Mouse (Mus musculus): Measurements from ENCODE around the gene Dppa3. TPM values are rescaled to one million over a fixed set of nuclear protein-coding genes. Genes with fewer than 3 reads are reported as not detected.
"Not testable (repeated sequence)": the region's sequence is repeated elsewhere in the genome, so short reads cannot be mapped to it uniquely, and the experiment has no call there.

The Dppa3 gene
- polyA plus RNA-seq, 1 experiment = 0.17 TPM

DNA sequence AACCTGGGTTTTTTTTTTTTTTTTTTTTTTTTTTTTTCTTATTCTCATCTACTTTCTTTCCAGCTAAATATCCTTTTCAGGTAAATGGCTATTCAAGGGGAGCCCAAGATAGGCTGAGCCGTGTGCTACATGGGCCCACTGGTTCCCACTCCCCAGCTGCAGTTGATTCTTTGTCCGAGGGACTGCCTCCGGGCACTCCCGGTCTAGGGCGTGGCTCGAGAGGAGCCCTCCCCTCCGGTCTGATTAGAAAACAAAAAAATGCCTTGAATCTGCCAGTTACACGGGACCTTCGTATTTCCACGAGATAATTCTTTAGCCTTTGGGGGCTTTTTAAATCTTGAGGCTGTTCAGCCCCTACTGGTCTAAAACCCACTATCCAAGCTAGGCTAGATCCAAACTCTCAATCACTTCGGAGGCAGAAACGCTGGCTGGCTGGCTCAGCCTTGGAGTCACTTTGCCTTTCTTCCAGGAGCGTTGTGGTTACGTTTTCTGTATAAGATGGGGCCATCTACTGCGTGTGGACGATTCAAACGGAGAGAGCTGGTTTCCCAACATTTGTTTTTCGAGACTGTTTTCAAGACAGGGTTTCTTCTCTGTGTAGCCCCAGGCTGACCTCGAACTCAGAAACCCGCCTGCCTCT lies 1.4 kb downstream of the Dppa3 start:
- Histone ChIP-seq H3K4me1 (ENCODE audit: control insufficient read depth, insufficient read depth, low read length) (peaks cover 6% of the 10 kb centered on the region), H3K4me3 (ENCODE audit: control insufficient read depth, low read depth, low read length) (no peak overlapping the region; the same call in 1 of the 2 replicates), H3K36me3 (ENCODE audit: control insufficient read depth, insufficient read depth, low read length) (no peaks in the 10 kb centered on the region), H3K27ac (ENCODE audit: control insufficient read depth, insufficient read depth, low read depth, low read length) (no peak overlapping the region), H3K27me3 (ENCODE audit: control insufficient read depth, insufficient read depth, low read length) (peaks cover 5% of the 10 kb centered on the region; the same call in 1 of the 2 replicates)
- no peak for TF ChIP-seq CTCF (IDR thresholded peaks at IDR 0.05; ENCODE audit: control insufficient read depth, insufficient read depth, insufficient replicate concordance, low read depth, low read length)
- no peak for TF ChIP-seq POLR2A (IDR thresholded peaks at IDR 0.05; ENCODE audit: control insufficient read depth, low read depth, low read length)

DNA sequence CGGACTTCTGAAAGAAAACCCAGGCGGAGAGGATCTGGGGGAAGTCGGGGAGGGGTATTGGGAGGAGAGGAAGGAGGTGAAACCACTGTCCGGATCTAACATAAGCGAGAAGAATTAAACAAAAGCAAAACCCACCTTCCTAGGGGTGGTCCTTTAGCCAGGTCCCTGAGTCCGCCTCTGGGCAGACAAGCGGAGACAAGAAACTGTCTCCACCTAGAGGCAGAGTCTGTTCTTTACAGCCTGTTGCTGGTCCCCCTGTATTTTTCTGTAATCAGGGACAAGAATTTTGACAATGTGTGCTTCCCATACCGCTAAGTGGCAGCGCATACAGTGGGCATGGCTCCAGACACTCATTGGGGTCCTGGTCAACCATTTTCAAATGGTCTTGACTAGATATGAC lies 7.2 kb downstream of the Dppa3 start:
- Histone ChIP-seq H3K4me1 (ENCODE audit: control insufficient read depth, insufficient read depth, low read length) (no peaks in the 10 kb centered on the region), H3K4me3 (ENCODE audit: control insufficient read depth, low read depth, low read length) (no peak overlapping the region), H3K27ac (ENCODE audit: control insufficient read depth, insufficient read depth, low read depth, low read length) (no peak overlapping the region), H3K27me3 (ENCODE audit: control insufficient read depth, insufficient read depth, low read length) (0 out of 2 replicates have a peak, but pooled peaks cover 2% of the 10 kb centered on the region), H3K36me3 (ENCODE audit: control insufficient read depth, insufficient read depth, low read length) (no peaks in the 10 kb centered on the region)
- TF ChIP-seq CTCF (IDR thresholded peaks at IDR 0.05; ENCODE audit: control insufficient read depth, insufficient read depth, insufficient replicate concordance, low read depth, low read length) (peak; percentile 29; the same call in 1 of the 2 replicates), POLR2A (IDR thresholded peaks at IDR 0.05; ENCODE audit: control insufficient read depth, low read depth, low read length) (no peak)

DNA sequence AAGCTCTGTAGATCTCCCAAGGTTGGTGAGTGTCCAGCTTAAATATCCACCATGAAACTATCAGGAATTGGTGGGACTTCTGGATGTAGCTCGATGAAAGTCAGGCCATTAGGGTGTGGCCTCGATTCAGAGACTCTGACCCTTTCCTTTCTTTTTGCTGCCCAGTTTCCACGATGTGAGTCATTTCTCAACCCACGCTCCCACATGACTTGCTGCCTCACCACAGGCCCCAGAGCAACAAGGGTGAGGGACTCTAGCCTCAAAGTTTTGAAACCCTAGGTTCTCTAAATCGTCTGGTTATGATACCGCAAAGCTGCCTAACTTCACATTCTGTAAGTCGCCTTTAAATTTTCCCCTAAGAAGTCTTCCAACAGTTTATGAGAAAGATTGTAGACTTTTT lies 9.1 kb downstream of the Dppa3 start:
- Histone ChIP-seq H3K4me1 (ENCODE audit: control insufficient read depth, insufficient read depth, low read length) (no peaks in the 10 kb centered on the region), H3K27me3 (ENCODE audit: control insufficient read depth, insufficient read depth, low read length) (no peaks in the 10 kb centered on the region), H3K27ac (ENCODE audit: control insufficient read depth, insufficient read depth, low read depth, low read length) (no peak overlapping the region), H3K4me3 (ENCODE audit: control insufficient read depth, low read depth, low read length) (no peak overlapping the region), H3K36me3 (ENCODE audit: control insufficient read depth, insufficient read depth, low read length) (no peaks in the 10 kb centered on the region)
- TF ChIP-seq POLR2A (IDR thresholded peaks at IDR 0.05; ENCODE audit: control insufficient read depth, low read depth, low read length) (no peak), CTCF (IDR thresholded peaks at IDR 0.05; ENCODE audit: control insufficient read depth, insufficient read depth, insufficient replicate concordance, low read depth, low read length) (no peak)

DNA sequence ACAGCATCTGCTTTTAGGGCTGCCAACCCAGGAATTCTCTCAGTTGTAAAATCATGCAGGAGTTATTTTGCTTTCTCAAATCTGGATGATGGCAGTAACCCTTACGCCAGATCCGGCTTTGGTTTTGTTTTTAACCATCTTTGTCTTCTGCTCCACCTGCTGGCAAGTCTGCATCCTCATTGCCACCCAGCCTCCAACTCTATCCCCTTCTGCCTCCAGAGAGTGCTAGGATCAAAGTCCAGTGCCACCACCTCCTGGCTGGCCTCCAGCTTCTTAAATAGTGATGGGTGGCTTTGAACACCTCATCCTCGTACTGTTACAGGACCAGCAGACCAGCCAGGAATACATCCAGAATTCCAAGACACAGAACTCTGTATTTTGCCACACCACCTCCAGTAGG lies 10.5 kb downstream of the Dppa3 start:
- no peak overlapping the region for H3K27ac ChIP-seq (ENCODE audit: control insufficient read depth, insufficient read depth, low read depth, low read length)
- no peaks in the 10 kb centered on the region for H3K27me3 ChIP-seq (ENCODE audit: control insufficient read depth, insufficient read depth, low read length)
- no peak overlapping the region for H3K4me3 ChIP-seq (ENCODE audit: control insufficient read depth, low read depth, low read length)
- TF ChIP-seq POLR2A (IDR thresholded peaks at IDR 0.05; ENCODE audit: control insufficient read depth, low read depth, low read length) (no peak), CTCF (IDR thresholded peaks at IDR 0.05; ENCODE audit: control insufficient read depth, insufficient read depth, insufficient replicate concordance, low read depth, low read length) (no peak)
- no peaks in the 10 kb centered on the region for H3K36me3 ChIP-seq (ENCODE audit: control insufficient read depth, insufficient read depth, low read length)
- no peaks in the 10 kb centered on the region for H3K4me1 ChIP-seq (ENCODE audit: control insufficient read depth, insufficient read depth, low read length)

DNA sequence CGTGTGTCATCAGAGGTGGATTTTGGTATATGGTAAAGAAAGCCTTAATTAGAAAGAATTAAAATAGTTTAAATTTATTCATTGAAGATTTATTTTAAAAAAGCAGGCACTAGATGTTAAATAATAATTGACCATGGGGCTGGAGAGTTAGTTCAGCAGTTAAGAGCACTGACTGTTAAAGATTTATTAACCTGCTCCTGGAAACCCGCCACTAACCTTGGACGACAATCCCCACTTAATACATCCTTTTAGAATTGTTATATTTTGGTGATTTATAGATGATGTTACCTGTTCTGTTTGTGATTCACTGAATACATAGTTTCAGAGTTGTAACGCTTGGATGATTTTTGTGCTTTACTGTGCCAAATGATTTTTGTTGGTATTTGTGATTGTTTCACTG lies 11.4 kb downstream of the Dppa3 start:
- H3K27me3 ChIP-seq (ENCODE audit: control insufficient read depth, insufficient read depth, low read length); H3K27ac ChIP-seq (ENCODE audit: control insufficient read depth, insufficient read depth, low read depth, low read length); H3K4me3 ChIP-seq (ENCODE audit: control insufficient read depth, low read depth, low read length); H3K36me3 ChIP-seq (ENCODE audit: control insufficient read depth, insufficient read depth, low read length); H3K4me1 ChIP-seq (ENCODE audit: control insufficient read depth, insufficient read depth, low read length): not testable (repeated sequence)

- not testable (repeated sequence) for H3K27me3 ChIP-seq (ENCODE audit: control insufficient read depth, insufficient read depth, low read length)
These were observed 18.0 kb downstream of the Dppa3 start for GRCm38 (mm10) chr6:122644196-122644595.

DNA sequence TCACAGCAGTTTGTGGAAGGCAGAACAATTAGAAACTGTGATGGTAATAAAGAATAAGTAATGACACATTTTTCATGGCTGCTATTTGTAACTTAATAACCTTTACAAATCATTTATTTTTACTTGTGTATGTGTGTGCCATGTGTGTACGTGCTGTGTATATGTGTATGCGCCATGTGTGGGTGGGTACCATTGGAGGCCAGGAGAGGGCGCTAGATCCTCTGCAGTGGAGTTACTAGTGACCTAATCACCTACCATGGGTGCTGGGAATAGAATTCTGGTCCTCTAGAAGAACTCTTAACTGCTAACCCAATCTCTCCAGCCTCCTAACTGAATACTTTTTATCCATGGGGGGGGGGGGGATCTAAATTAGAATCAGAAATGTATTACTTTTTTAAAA lies 23.7 kb downstream of the Dppa3 start:
- H3K27ac ChIP-seq (ENCODE audit: control insufficient read depth, insufficient read depth, low read depth, low read length) = no peak overlapping the region
- TF ChIP-seq CTCF (IDR thresholded peaks at IDR 0.05; ENCODE audit: control insufficient read depth, insufficient read depth, insufficient replicate concordance, low read depth, low read length) (peak; percentile 72; the same call in 1 of the 2 replicates), POLR2A (IDR thresholded peaks at IDR 0.05; ENCODE audit: control insufficient read depth, low read depth, low read length) (no peak)
- no peaks in the 10 kb centered on the region for H3K36me3 ChIP-seq (ENCODE audit: control insufficient read depth, insufficient read depth, low read length)
- peaks cover 4% of the 10 kb centered on the region for H3K4me1 ChIP-seq (ENCODE audit: control insufficient read depth, insufficient read depth, low read length)
- H3K4me3 ChIP-seq (ENCODE audit: control insufficient read depth, low read depth, low read length) = no peak overlapping the region
- H3K27me3 ChIP-seq (ENCODE audit: control insufficient read depth, insufficient read depth, low read length) = no peaks in the 10 kb centered on the region

More at GRCm38 (mm10) chr6:122644196-122644595, 18.0 kb downstream of the Dppa3 start:
- not testable (repeated sequence) for H3K4me3 ChIP-seq (ENCODE audit: control insufficient read depth, low read depth, low read length); H3K27ac ChIP-seq (ENCODE audit: control insufficient read depth, insufficient read depth, low read depth, low read length); H3K4me1 ChIP-seq (ENCODE audit: control insufficient read depth, insufficient read depth, low read length); H3K36me3 ChIP-seq (ENCODE audit: control insufficient read depth, insufficient read depth, low read length)

DNA sequence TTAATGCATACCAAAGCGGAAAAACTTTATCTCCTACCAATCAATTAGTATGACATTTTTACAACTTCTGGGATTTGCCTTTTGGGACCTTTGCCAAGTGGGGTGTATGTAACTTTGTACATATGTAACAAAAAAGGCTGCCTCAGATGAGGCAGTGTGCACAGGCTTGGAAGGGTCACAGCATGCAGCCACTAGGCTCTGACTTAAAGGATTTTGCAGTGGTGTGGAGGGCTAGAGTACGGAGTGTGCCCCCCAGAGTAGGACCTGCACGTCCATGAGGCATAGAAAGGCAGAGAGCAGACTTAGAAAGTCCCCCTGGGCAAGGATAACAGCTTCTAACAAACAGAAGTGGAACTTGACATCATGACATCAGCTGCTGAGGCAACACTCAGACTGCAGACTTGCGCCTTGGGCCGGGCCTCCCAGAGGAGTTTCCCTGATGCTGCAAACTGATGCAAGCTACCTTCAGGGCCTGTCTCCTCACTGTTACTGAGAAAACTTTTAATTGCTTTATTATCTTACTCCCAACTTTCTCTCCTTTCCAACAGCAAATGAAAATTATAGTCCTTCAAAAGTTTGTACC lies 24.3 kb downstream of the Dppa3 start:
- Histone ChIP-seq H3K4me3 (ENCODE audit: control insufficient read depth, low read depth, low read length) (no peak overlapping the region), H3K4me1 (ENCODE audit: control insufficient read depth, insufficient read depth, low read length) (peaks cover 4% of the 10 kb centered on the region), H3K27me3 (ENCODE audit: control insufficient read depth, insufficient read depth, low read length) (no peaks in the 10 kb centered on the region), H3K36me3 (ENCODE audit: control insufficient read depth, insufficient read depth, low read length) (no peaks in the 10 kb centered on the region), H3K27ac (ENCODE audit: control insufficient read depth, insufficient read depth, low read depth, low read length) (no peak overlapping the region)
- TF ChIP-seq POLR2A (IDR thresholded peaks at IDR 0.05; ENCODE audit: control insufficient read depth, low read depth, low read length) = no peak
- no peak for TF ChIP-seq CTCF (IDR thresholded peaks at IDR 0.05; ENCODE audit: control insufficient read depth, insufficient read depth, insufficient replicate concordance, low read depth, low read length)
